ENCODE assay signal across 17 mouse cellular contexts in the genomic region with DNA sequence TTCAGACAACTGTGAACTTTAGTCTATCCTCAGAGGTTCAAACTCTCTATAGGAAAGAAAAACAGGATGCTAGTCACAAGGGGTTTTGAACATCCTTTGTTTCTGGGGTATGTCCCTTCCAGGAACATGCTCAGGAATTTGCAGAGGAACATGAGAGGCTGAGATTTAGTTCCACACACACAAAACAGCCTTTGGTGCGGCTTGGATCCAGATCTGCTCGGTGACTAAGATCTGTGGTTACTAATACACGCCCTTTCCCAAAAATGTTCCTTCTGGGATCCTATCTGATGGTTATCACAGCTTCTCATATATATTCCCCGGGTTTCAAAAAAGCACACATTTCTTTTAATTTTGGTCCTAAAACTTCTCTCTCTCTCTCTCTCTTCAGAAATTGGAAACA. TPM values are rescaled to one million over a fixed set of nuclear protein-coding genes. Genes with fewer than 3 reads are reported as not detected.
DNase-seq lines count a peak whose midpoint lies in the region; ATAC-seq and TF ChIP-seq lines count a peak whose summit lies in the region.
"Had no signal": no experiment of that assay in that cellular context is flagged by ENCODE, and none has a peak within 500 bp of the region (broad histone marks: within the 10 kb centered on the region; RNA-seq: fewer than 3 reads in every experiment).

No protein-coding gene starts in this region.

- H3K27ac ChIP-seq in kidney, adult 2 months (ENCODE audit: insufficient read depth, low read depth, low read length): peak overlapping the region; percentile 64
- H3K27ac ChIP-seq in embryonic facial prominence, embryonic 14.5 days (replicated peaks; ENCODE audit: low read depth, low read length): 0 out of 2 replicates have a peak overlapping the region, but pooled peaks have one; percentile 52
- peak overlapping the region; percentile 63 for H3K27ac ChIP-seq in heart, embryonic 15.5 days
- no peak overlapping the region for H3K27ac ChIP-seq in forebrain, embryonic 12.5 days
- H3K27ac ChIP-seq in forebrain, postnatal 0 days (ENCODE audit: low read depth, low read length): no peak overlapping the region
- H3K27ac ChIP-seq: forebrain, embryonic 10.5 days; layer of hippocampus, adult 2 months; midbrain, embryonic 15.5 days; neural tube, embryonic 13.5 days had no signal

- no peak for DNase-seq in kidney, adult 2 months
- DNase-seq in kidney, adult 18-20 months: no peak
- DNase-seq in 3T3-L1 (ENCODE audit: low read depth, low spot score): peak; percentile 91
- peak; percentile 70 for DNase-seq in embryonic facial prominence, embryonic 14.5 days (ENCODE audit: low spot score)
- no peak for DNase-seq in retina, embryonic 14.5 days (ENCODE audit: low spot score)
- DNase-seq in forebrain, postnatal 0 days: no peak
- DNase-seq: adrenal gland, adult 8-10 months; right cerebral cortex, adult 18-20 months; thymus, postnatal 36 days had no signal

- H3K36me3 ChIP-seq in kidney, adult 2 months (ENCODE audit: control insufficient read depth, insufficient read depth, low read length): no peaks in the 10 kb centered on the region
- no peaks in the 10 kb centered on the region for H3K36me3 ChIP-seq in embryonic facial prominence, embryonic 14.5 days (ENCODE audit: control insufficient read depth, insufficient read depth, low read length)
- H3K36me3 ChIP-seq in heart, embryonic 15.5 days: no peaks in the 10 kb centered on the region
- H3K36me3 ChIP-seq in forebrain, embryonic 12.5 days (replicated peaks): no peaks in the 10 kb centered on the region
- no peaks in the 10 kb centered on the region for H3K36me3 ChIP-seq in forebrain, postnatal 0 days (ENCODE audit: insufficient read depth)
- H3K36me3 ChIP-seq: forebrain, embryonic 10.5 days; midbrain, embryonic 15.5 days; neural tube, embryonic 13.5 days had no signal

- no peak overlapping the region for H3K9ac ChIP-seq in embryonic facial prominence, embryonic 14.5 days (ENCODE audit: low read depth, low read length)
- H3K9ac ChIP-seq in heart, embryonic 15.5 days: no peak overlapping the region
- H3K9ac ChIP-seq in forebrain, embryonic 12.5 days: no peak overlapping the region
- H3K9ac ChIP-seq in forebrain, postnatal 0 days: no peak overlapping the region
- H3K9ac ChIP-seq: midbrain, embryonic 15.5 days; neural tube, embryonic 13.5 days had no signal

- no peaks in the 10 kb centered on the region for H3K27me3 ChIP-seq in kidney, adult 2 months (replicated peaks; ENCODE audit: control insufficient read depth, insufficient read depth, low read length)
- no peaks in the 10 kb centered on the region for H3K27me3 ChIP-seq in embryonic facial prominence, embryonic 14.5 days (replicated peaks; ENCODE audit: control insufficient read depth, insufficient read depth, low read length)
- no peaks in the 10 kb centered on the region for H3K27me3 ChIP-seq in heart, embryonic 15.5 days
- no peaks in the 10 kb centered on the region for H3K27me3 ChIP-seq in forebrain, embryonic 12.5 days
- no peaks in the 10 kb centered on the region for H3K27me3 ChIP-seq in forebrain, postnatal 0 days (ENCODE audit: insufficient read depth, low read length)
- H3K27me3 ChIP-seq: midbrain, embryonic 15.5 days; neural tube, embryonic 13.5 days had no signal

- no peak for TF ChIP-seq POLR2A in kidney, adult 2 months (IDR thresholded peaks at IDR 0.05; ENCODE audit: low read depth, low read length)

- WGBS in kidney, adult 2 months: 68% methylated on average over 4 of the region's 4 CpGs
- 50% methylated on average over 4 of the region's 4 CpGs for WGBS in embryonic facial prominence, embryonic 14.5 days
- 49% methylated on average over 4 of the region's 4 CpGs for WGBS in heart, embryonic 15.5 days
- 87% methylated on average over 4 of the region's 4 CpGs for WGBS in forebrain, embryonic 12.5 days
- 84% methylated on average over 4 of the region's 4 CpGs for WGBS in forebrain, postnatal 0 days

- ATAC-seq in embryonic facial prominence, embryonic 14.5 days (ENCODE audit: low read depth): no peak
- 0 out of 2 replicates have a peak, but pooled peaks have one; percentile 17 for ATAC-seq in heart, embryonic 15.5 days (replicated peaks; ENCODE audit: insufficient number of reproducible peaks, insufficient read depth, low FRiP score, low read depth)
- ATAC-seq in forebrain, embryonic 12.5 days (ENCODE audit: low FRiP score): no peak
- no peak for ATAC-seq in forebrain, postnatal 0 days
- ATAC-seq: midbrain, embryonic 15.5 days had no signal

- H3K4me3 ChIP-seq in kidney, adult 2 months (ENCODE audit: insufficient read depth, low read depth, low read length): no peak overlapping the region
- H3K4me3 ChIP-seq in embryonic facial prominence, embryonic 14.5 days (ENCODE audit: low read depth, low read length): no peak overlapping the region
- H3K4me3 ChIP-seq in heart, embryonic 15.5 days: no peak overlapping the region
- no peak overlapping the region for H3K4me3 ChIP-seq in forebrain, embryonic 12.5 days (replicated peaks)
- H3K4me3 ChIP-seq in forebrain, postnatal 0 days (ENCODE audit: low read depth, low read length): no peak overlapping the region
- H3K4me3 ChIP-seq: forebrain, embryonic 10.5 days; layer of hippocampus, adult 2 months; midbrain, embryonic 15.5 days; neural tube, embryonic 13.5 days had no signal

- H3K4me2 ChIP-seq in embryonic facial prominence, embryonic 14.5 days (ENCODE audit: low read depth, low read length): no peak overlapping the region
- H3K4me2 ChIP-seq in heart, embryonic 15.5 days: no peak overlapping the region
- H3K4me2 ChIP-seq in forebrain, embryonic 12.5 days: no peak overlapping the region
- H3K4me2 ChIP-seq in forebrain, postnatal 0 days (ENCODE audit: low read depth): no peak overlapping the region
- H3K4me2 ChIP-seq: midbrain, embryonic 15.5 days; neural tube, embryonic 13.5 days had no signal

- no peaks in the 10 kb centered on the region for H3K9me3 ChIP-seq in embryonic facial prominence, embryonic 14.5 days (ENCODE audit: control insufficient read depth, low read length)
- H3K9me3 ChIP-seq in heart, embryonic 15.5 days (replicated peaks): no peaks in the 10 kb centered on the region
- no peaks in the 10 kb centered on the region for H3K9me3 ChIP-seq in forebrain, embryonic 12.5 days
- H3K9me3 ChIP-seq in forebrain, postnatal 0 days (ENCODE audit: low read length): no peaks in the 10 kb centered on the region
- H3K9me3 ChIP-seq: forebrain, embryonic 10.5 days; midbrain, embryonic 15.5 days; neural tube, embryonic 13.5 days had no signal

- no peaks in the 10 kb centered on the region for H3K4me1 ChIP-seq in kidney, adult 2 months (ENCODE audit: control insufficient read depth, insufficient read depth, low read length)
- peaks cover 29% of the 10 kb centered on the region for H3K4me1 ChIP-seq in embryonic facial prominence, embryonic 14.5 days (ENCODE audit: control insufficient read depth, insufficient read depth, low read length)
- peaks cover 19% of the 10 kb centered on the region for H3K4me1 ChIP-seq in heart, embryonic 15.5 days (replicated peaks)
- no peaks in the 10 kb centered on the region for H3K4me1 ChIP-seq in forebrain, embryonic 12.5 days
- H3K4me1 ChIP-seq in forebrain, postnatal 0 days (ENCODE audit: insufficient read depth): no peaks in the 10 kb centered on the region
- H3K4me1 ChIP-seq: forebrain, embryonic 10.5 days; midbrain, embryonic 15.5 days; neural tube, embryonic 13.5 days had no signal

- no peak for TF ChIP-seq CTCF in kidney, adult 2 months (conservative IDR thresholded peaks at IDR 0.05; ENCODE audit: insufficient read depth, insufficient read length, low read depth, low read length)
- TF ChIP-seq CTCF in forebrain, postnatal 0 days (IDR thresholded peaks at IDR 0.05; ENCODE audit: low read depth): no peak

RNA-seq across cellular contexts. Expression of gene Mgp, which starts 22.2 kb away (rescaled TPM):
- polyA plus RNA-seq in kidney, adult 2 months (2012; rRNA removed): 725 and 868 TPM in 2 replicates
- 321 and 362 TPM in 2 replicates for polyA plus RNA-seq in embryonic facial prominence, embryonic 14.5 days (2014; fragmentation: Nextera tagmentation; extraction: Ambion mirVana)
- 595 and 619 TPM in 2 replicates for polyA plus RNA-seq in heart, embryonic 15.5 days (2015; fragmentation: Nextera tagmentation; extraction: Ambion mirVana)
- 6.2 and 7.2 TPM in 2 replicates for polyA plus RNA-seq in forebrain, embryonic 12.5 days (2016; fragmentation: Nextera tagmentation; extraction: Ambion mirVana)
- total RNA-seq in forebrain, postnatal 0 days (2014; rRNA removed): 31.2 and 32.7 TPM in 2 replicates
- 39.9 and 57.8 TPM in 2 replicates for polyA plus RNA-seq in forebrain, postnatal 0 days (2015; fragmentation: Nextera tagmentation; extraction: Ambion mirVana)
- total RNA-seq: common myeloid progenitor, adult 5-6 weeks had no signal

RNA-seq across cellular contexts. Expression of gene Erp27, which starts 24.2 kb away (rescaled TPM):
- polyA plus RNA-seq in kidney, adult 2 months (2012; rRNA removed): 0.15 TPM in 1 of 2 replicates, not detected in the other
- polyA plus RNA-seq in embryonic facial prominence, embryonic 14.5 days (2014; fragmentation: Nextera tagmentation; extraction: Ambion mirVana): 0.20 and 0.22 TPM in 2 replicates
- 0.27 and 0.87 TPM in 2 replicates for polyA plus RNA-seq in heart, embryonic 15.5 days (2015; fragmentation: Nextera tagmentation; extraction: Ambion mirVana)
- polyA plus RNA-seq in forebrain, embryonic 12.5 days (2016; fragmentation: Nextera tagmentation; extraction: Ambion mirVana): not detected in 2 replicates
- total RNA-seq in forebrain, postnatal 0 days (2014; rRNA removed): 0.19 and 0.77 TPM in 2 replicates
- polyA plus RNA-seq in forebrain, postnatal 0 days (2015; fragmentation: Nextera tagmentation; extraction: Ambion mirVana): 0.79 and 0.92 TPM in 2 replicates
- polyA plus RNA-seq: forebrain, embryonic 10.5 days; midbrain, embryonic 15.5 days; neural tube, embryonic 13.5 days had no signal

RNA-seq across cellular contexts. Expression of gene Pde6h, which starts 25.8 kb away (rescaled TPM):
- polyA plus RNA-seq in kidney, adult 2 months (2012; rRNA removed): 0.58 and 0.64 TPM in 2 replicates
- not detected in 2 replicates for polyA plus RNA-seq in embryonic facial prominence, embryonic 14.5 days (2014; fragmentation: Nextera tagmentation; extraction: Ambion mirVana)
- 0.18 and 0.26 TPM in 2 replicates for polyA plus RNA-seq in heart, embryonic 15.5 days (2015; fragmentation: Nextera tagmentation; extraction: Ambion mirVana)
- polyA plus RNA-seq in forebrain, embryonic 12.5 days (2016; fragmentation: Nextera tagmentation; extraction: Ambion mirVana): not detected in 2 replicates
- total RNA-seq in forebrain, postnatal 0 days (2014; rRNA removed): 0.05 and 0.31 TPM in 2 replicates
- 0.34 TPM in 1 of 2 replicates, not detected in the other for polyA plus RNA-seq in forebrain, postnatal 0 days (2015; fragmentation: Nextera tagmentation; extraction: Ambion mirVana)
- total RNA-seq: common myeloid progenitor, adult 5-6 weeks had no signal
- polyA plus RNA-seq: forebrain, embryonic 10.5 days; liver, embryonic 16.5 days; midbrain, embryonic 15.5 days; neural tube, embryonic 13.5 days had no signal

RNA-seq across cellular contexts. Expression of gene Art4, which starts 40.3 kb away (rescaled TPM):
- polyA plus RNA-seq in kidney, adult 2 months (2012; rRNA removed): 4.9 TPM in 2 replicates
- polyA plus RNA-seq in embryonic facial prominence, embryonic 14.5 days (2014; fragmentation: Nextera tagmentation; extraction: Ambion mirVana): 1.9 and 2.7 TPM in 2 replicates
- polyA plus RNA-seq in heart, embryonic 15.5 days (2015; fragmentation: Nextera tagmentation; extraction: Ambion mirVana): 14.4 and 16.5 TPM in 2 replicates
- polyA plus RNA-seq in forebrain, embryonic 12.5 days (2016; fragmentation: Nextera tagmentation; extraction: Ambion mirVana): 0.55 and 0.63 TPM in 2 replicates
- total RNA-seq in forebrain, postnatal 0 days (2014; rRNA removed): not detected in 2 replicates
- polyA plus RNA-seq in forebrain, postnatal 0 days (2015; fragmentation: Nextera tagmentation; extraction: Ambion mirVana): 0.13 and 0.23 TPM in 2 replicates
- total RNA-seq: layer of hippocampus, adult 2 months had no signal

RNA-seq across cellular contexts. Expression of gene Arhgdib, which starts 43.9 kb away (rescaled TPM):
- polyA plus RNA-seq in kidney, adult 2 months (2012; rRNA removed): 49.0 and 77.4 TPM in 2 replicates
- polyA plus RNA-seq in embryonic facial prominence, embryonic 14.5 days (2014; fragmentation: Nextera tagmentation; extraction: Ambion mirVana): 117 and 118 TPM in 2 replicates
- 75.6 and 126 TPM in 2 replicates for polyA plus RNA-seq in heart, embryonic 15.5 days (2015; fragmentation: Nextera tagmentation; extraction: Ambion mirVana)
- polyA plus RNA-seq in forebrain, embryonic 12.5 days (2016; fragmentation: Nextera tagmentation; extraction: Ambion mirVana): 18.6 and 22.9 TPM in 2 replicates
- 14.9 and 23.0 TPM in 2 replicates for total RNA-seq in forebrain, postnatal 0 days (2014; rRNA removed)
- polyA plus RNA-seq in forebrain, postnatal 0 days (2015; fragmentation: Nextera tagmentation; extraction: Ambion mirVana): 29.3 and 37.5 TPM in 2 replicates

Comparison
In these comparisons a context has a peak if more than half of its experiments do, and no peak if none do; other contexts are left out.
1. DNase-seq: peak in 3T3-L1 (single experiment) and embryonic facial prominence, embryonic 14.5 days (single experiment); none in kidney, adult 2 months (single experiment), kidney, adult 18-20 months (single experiment), retina, embryonic 14.5 days (single experiment) and forebrain, postnatal 0 days (single experiment).
2. H3K27ac ChIP-seq: peak in kidney, adult 2 months (single experiment), embryonic facial prominence, embryonic 14.5 days (single experiment) and heart, embryonic 15.5 days (single experiment); none in forebrain, embryonic 12.5 days (single experiment) and forebrain, postnatal 0 days (single experiment).